Mouse (Mus musculus): ENCODE measurements around the gene Traf5.

Gene Traf5

GRCm38 (mm10) chr1:192090689-192091567, 1.4 kb downstream of the Traf5 start:
- DNase-seq (ENCODE audit: low spot score), result no peak

GRCm38 (mm10) chr1:192090281-192090680, 2.1 kb downstream of the Traf5 start:
- DNase-seq (ENCODE audit: low spot score), result no peak

DNA sequence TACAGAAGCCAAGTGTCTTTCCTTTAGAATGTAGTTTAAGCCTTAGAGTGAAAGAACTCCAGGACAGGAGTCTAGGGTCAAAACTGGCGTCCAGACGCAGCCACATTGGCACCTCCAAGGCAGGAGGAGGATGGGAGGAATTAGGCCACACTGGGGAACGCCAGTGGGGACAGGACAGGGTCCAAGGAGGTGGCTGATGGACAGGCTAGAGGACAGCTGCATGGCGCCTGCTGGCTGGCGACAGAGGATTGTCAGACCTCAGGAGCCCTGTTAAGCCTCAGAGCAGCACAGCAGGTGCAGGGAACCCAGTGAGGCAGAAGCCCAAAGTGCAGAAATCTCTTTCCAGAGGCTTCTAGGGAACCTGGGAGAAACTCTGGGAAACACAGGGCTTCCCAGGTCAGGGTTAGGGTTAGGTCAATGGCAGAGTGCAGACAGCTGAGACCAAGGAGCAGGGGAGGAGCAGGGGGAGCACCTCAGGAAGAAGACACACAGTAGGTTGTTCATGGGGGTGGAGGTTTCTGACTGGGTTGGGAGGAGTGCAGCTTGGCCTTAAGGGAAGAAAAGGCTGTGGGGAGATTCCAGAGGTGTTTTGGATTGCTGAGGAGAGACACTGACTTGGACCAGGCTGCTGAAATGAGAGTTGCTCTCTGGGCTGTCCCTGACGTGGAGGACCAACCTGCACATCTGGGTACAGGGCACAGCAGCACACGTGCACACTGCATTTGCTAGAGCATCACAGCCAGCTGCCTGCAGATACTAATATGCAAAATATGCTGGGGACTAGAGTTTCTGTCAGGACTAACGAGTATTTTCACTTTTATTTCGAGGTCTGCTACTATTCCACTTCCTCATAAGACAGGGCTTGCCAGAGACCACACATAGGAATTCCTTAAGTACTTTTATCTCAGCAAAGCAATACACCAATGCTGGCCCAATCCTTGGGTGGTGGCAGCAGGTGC, 2.9 kb downstream of the Traf5 start:
- DNase-seq (ENCODE audit: low spot score), result no peak

- no peak for DNase-seq (ENCODE audit: low spot score)
Observed at GRCm38 (mm10) chr1:192088011-192088410, 4.3 kb downstream of the Traf5 start.

DNA sequence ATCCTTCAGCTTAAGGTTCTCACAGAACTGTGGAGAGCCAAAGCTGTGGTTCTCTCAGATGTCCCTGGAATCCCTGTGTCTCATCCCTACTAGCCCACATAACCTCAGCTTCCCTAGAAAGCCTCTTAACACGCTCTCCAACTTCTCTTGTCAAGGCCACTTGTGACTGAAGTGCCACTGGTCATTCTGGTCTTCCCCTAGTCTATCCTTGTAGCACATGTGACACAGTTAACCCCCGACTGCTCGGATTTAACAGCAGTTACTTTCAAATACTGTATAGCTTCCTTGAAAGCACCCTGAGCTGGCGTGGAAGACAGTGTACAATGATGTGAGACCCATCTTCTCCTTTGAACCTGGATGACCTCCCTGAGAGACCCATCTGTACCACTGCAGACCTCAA, 5.3 kb downstream of the Traf5 start:
- no peak for DNase-seq (ENCODE audit: low spot score)

DNA sequence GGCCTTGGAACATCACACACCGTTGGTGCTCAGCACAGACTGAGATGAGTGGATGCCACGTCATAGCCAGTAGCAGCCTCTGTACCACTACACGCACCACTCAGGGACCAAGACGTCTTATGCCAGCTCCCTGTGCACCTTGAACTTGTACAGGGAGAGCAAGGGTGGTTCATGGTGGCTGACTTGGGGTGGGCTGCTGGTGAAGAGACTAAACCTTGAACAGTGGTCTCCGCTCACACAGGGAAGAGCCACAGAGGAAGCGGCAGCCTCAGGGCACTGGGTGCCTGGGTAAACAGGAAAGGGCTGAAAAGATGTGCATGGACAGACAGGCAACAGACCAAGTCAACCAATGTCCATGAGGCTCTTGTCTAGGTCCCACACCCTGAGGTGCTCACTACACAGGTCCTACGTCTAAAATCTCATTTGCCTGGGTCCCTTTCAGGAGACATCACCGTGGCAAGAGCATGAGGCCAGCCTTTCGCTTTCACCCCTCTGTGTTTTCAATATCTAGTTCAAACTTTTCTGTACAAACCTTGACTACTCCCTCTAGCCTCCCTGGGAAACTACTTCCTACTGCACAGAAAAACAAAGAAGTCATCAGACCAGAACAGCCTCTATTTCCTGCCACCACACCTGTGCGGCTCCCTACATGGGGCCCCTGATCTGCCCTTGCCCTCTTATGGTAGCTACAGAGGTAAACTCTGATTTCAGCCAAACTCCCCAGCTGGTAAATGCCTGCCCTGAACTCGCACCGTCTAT, 5.9 kb downstream of the Traf5 start:
- DNase-seq (ENCODE audit: low spot score), result no peak

GRCm38 (mm10) chr1:192085218-192085617, 7.1 kb downstream of the Traf5 start:
- no peak for DNase-seq (ENCODE audit: low spot score)

- no peak for DNase-seq (ENCODE audit: low spot score)
Observed at GRCm38 (mm10) chr1:192082646-192083045, 9.7 kb downstream of the Traf5 start.

DNA sequence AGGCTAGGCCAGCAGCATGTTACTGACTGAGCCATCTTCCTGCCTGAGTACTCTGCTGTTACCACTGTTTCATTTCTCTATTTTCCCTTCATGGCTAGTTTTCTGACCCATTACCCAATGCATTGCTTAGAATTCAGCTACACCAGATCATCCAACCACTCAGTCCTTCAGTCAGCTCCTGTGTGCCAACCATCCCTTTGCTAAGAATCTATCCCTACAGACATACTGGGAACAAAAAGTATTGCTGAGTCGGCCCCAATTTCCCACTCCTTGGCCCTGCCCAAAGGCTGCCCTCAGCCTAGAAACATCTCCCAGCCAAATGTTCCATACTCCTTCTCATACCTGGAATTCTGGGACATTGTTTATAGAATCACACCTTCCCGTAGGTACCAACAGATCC, 11.2 kb downstream of the Traf5 start:
- no peak for DNase-seq (ENCODE audit: low spot score)

GRCm38 (mm10) chr1:192079121-192079520, 13.2 kb downstream of the Traf5 start:
- no peak for DNase-seq (ENCODE audit: low spot score)

DNA sequence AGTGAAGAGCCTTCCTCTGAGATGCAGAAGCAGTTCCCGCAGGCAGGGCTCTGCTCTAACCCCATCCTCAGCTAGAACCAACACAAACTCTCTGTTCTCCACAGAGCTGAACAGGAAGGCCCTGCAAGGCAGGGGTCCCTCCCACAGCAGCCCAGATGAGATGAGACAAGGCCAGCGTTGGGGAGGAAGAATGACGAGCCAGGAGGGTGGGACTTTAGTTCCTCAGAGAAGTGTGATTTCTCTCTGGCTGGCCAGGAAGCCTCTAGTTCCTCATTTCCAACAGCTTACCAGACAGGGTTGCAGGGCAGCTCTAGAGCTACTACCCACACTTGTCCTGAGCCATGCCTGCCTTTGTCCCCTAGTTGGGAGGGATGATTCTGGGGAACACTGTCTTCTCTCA, 14.0 kb downstream of the Traf5 start:
- DNase-seq (ENCODE audit: low spot score), result no peak

- DNase-seq (ENCODE audit: low spot score), result no peak
Observed at GRCm38 (mm10) chr1:192076796-192077535, 15.4 kb downstream of the Traf5 start.

DNA sequence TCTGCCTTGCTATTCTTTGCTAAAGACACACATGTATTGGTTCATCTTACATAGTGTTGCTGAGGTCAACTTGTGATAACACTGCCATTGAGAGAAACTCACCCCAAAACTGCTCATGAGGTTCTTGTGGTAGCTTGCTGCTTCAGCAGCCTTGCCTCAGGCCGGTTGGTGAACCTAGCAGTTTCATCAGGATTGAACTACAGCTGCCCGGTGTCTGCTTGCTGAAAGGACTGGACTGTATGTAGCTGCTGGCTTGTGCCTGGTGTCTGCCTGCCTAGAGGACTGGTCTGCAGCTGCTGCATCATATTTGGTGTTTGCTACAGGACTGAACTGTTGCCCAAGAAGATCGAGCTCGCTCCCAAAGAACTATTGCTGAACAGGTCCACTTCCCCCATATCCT, 16.3 kb downstream of the Traf5 start:
- DNase-seq (ENCODE audit: low spot score), result no peak

DNA sequence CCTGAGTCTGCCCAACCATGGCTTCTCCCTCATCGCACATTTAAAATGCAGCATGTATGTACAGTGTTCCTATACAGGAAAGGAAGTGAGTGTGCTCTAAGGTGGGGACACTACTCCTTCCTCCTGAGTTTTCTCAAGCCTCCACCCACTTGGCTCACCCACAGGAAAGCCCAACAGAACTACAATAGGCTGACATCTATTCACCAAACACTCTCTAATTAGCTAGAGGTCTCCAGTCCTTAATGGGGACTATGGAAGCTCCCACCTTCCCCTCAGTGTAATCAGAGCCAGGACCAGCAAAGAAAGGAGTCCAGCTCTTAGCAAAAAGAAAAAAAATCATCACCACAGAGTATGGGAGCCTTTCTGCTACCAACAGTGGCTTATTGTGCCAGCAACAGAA, 17.5 kb downstream of the Traf5 start:
- no peak for DNase-seq (ENCODE audit: low spot score)

DNA sequence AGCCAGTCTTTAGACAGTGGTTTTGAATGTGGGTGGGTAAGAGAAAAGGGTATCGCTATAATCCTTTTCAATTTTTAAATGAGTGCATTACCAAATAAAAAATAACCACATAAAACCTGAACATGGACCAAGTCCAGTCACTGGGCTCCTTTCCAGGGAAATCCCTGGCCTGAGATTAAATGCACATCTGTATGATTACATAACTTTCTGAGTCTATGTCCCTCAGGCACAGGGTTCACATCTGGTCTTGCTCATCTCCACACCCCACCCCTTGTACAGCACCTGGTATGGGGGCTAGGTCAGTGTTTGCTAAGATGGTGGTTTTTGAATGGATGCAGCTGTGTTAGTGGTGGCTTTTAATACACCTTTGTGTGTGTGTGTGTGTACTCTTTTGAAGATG, 19.9 kb downstream of the Traf5 start:
- no peak for DNase-seq (ENCODE audit: low spot score)

DNA sequence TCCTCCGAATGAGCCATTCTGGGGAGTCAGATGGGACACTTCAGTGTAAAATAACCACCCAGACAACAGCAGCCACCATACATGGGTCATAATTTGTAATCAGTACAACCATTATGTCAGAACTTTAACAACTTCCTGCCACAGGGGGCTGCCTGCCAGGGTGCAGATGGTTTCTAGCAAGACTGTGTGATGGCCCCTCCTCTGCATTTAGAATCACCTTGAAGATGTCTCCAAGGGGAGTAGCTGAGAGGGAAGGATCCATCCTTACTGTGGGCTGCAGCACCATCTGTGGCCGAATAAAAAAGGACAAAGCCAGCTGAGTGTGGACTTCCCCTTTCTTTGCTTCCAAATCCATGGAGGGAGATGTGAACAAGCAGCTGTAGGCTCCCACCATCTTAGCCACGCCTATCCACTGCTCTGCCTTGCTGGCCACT, 21.7 kb downstream of the Traf5 start:
- no peak for DNase-seq (ENCODE audit: low spot score)

- no peak for DNase-seq (ENCODE audit: low spot score)
Observed at GRCm38 (mm10) chr1:192069971-192070591, 22.3 kb downstream of the Traf5 start.

DNA sequence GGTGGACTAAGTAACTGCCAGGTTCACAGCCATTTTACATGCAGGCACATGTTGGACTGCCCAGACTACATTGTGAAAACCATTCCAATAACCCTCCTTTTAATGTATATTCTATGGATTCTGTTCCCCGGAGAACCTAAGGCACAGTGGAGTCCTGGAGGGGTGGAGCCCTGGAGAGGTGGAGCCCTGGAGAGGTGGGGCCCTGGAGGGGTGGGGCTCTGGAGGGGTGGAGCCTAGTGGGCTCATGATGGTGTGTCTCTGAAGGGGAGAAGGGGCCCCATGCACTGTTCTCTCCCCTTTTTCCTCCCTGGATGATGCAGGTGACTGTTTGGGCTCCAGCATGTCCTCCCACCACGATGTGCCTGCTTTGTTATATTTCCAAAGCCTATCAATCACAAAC, 24.2 kb downstream of the Traf5 start:
- DNase-seq (ENCODE audit: low spot score), result no peak

GRCm38 (mm10) chr1:192066956-192067355, 25.4 kb downstream of the Traf5 start:
- DNase-seq (ENCODE audit: low spot score), result no peak

DNA sequence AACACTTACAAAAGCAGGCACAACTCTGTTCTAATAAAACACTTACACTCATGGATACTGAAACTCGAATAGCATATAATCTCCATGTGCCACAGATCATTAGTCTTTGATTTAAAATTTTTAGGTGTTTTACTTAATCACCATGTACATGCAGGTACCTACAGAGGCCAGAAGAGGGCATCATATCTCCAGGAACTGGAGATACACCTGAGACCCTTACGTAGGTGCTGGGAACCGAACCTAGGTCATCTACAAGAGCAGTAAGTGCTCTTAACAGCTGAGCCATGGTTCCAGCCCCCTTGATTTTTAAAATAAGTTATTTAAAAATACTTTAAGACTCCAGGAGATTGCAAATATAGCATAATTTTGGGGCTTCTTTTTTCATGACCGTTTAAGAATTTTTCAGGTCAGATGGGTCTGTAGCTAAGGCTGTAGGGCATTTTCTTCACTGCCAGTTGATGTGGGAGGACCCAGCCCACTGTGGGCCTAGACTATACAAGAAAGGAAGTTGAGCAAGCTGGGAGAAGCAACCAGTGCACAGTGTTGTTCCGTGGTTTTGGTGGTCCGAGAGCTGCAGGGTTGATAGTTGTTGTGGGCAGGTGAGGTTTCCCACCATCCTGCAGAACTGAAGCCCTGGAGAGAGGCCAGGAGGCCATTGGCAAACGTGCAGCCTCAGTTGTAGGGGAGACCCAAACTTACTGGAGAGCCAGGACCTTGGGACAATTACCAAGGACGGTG, 29.0 kb downstream of the Traf5 start:
- no peak for DNase-seq (ENCODE audit: low spot score)

Measured in ovary, postnatal 36 days (tissue).